Mouse (Mus musculus): Measurements from ENCODE around the gene E2f8.
A peak's percentile ranks its signal among the peaks of the same experiment; 100 is the strongest.

The E2f8 gene

DNA sequence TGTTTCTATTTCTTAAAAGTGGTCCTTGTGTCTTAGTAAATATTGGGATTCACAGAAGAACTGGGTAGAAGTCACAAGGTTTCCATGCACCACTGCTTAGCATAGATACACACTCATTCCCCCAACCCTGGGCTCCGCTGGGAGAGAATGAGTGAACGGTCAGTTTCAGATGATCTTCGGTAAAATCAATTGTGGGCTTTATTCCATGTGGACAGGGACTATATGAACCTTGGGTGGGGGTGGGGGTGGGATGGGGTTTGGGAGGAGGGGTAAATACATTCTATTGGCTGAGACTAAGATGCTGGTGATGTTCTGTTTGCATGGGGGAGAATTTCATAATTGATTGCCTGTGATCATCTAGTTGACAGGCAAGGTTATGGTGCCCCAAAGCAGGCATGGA, 25.9 kb downstream of the E2f8 start:
- DNase-seq (ENCODE audit: low spot score in 2 of 2), result no peak

DNA sequence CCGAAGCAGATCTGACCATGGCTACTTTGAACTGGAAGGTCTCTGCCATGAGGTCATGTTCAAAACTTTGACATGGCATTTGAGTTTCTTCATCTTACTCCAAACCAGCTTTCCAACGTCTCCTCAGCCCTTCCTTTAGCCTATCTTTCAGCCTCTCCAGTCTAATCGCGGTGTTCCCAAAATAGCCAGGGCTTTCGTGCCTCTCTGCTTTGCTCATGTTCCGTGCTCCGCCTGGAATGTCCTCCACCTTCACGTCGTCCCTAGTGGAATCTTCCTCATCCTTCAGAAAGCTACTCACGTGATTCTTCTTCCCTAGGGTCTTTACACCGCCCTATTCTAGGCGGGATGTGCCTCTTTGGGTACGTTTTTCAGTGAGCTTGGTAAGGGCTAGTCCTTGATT, 27.9 kb downstream of the E2f8 start:
- no peak for DNase-seq (ENCODE audit: low spot score in 2 of 2)

DNA sequence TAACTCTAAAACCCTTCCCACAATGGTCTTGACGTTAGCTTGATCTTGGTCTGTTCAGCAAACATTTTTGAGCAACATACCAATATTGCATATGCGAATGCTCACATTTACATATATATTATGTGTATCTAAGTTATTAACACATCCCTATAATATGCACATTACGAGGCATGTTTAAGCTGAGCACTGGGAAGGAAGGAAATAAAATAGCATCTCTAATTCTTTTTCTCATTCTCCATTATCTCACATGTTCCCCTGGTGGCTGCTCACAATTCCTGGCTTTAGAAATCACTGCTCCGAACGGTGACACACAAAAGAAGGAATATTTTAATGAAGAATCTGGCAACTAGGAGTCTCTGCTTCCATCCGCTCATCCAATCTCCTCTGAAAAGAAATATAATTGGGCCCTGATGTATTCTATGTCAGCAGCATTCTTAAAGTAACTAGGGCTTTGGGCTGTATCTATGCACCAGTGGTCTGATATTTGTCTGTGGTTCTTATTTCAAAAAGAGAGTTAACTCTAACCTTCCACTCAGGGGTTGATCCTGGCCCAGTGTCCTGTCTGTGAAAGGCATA, 29.8 kb downstream of the E2f8 start:
- DNase-seq (ENCODE audit: low spot score in 2 of 2), result no peak

DNA sequence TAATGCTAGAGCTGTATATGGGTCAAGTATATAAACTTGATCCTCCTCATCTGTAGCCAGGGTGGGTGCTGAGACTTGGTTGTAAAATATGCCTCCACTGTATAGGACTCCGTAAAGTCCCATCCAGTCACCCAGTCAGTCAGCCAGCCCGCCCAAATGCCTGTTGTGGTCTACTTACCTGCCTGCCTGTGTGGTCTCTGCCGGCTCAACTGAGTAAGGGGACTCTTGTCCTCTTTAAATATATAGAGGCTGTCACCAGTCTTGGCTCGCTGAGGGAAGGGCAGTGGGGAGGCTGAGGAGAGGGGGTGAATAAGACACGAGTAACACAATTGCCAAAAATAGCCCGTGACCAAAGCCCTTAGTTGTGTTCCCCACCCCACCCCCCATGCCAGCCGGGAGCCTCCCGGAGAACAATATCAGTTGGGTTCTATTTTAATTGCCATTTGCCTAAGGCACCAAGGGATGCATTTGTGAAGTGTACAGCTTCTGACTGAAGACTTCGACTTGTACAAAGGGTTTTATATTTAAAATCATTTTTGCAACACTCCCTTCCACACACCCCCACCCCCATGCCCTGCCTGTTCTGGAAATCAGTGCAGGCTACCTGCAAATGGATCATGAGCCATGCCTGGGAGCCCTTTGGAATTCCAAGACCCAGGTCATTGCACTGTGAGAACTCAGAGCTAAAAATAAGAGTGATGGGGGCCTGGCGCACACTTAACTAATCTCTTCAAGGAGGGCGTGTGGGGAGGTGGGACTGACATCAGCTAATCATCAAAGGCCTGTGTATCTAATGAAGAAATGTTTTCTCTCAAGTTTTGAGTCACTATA, 33.4 kb downstream of the E2f8 start, which contains the start of gene Csrp3:
Gene Csrp3 (minus strand): TSS at position 214 of the 831 bp plus-strand sequence.
- DNase-seq (ENCODE audit: low spot score in 2 of 2), result no peak

DNA sequence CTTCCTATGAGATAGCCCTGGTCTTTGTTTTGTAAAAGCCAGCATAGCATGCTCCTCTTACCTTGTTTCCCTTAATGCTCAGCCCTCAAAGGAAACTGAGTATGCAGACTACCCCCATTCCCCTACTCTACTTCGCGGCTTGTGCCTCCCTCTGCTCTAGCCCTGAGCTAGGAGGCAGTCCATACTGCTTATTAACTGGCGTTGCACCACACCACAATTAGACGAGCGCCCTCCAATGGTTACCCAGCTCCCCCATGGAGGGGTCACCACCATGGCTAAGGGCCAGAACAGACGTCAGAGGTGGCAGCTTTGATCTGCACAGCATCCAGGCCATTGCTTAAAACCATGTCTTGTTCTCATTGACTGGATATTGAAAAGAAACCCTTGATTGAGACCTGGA, 34.6 kb downstream of the E2f8 start:
- DNase-seq (ENCODE audit: low spot score in 2 of 2), result no peak

DNA sequence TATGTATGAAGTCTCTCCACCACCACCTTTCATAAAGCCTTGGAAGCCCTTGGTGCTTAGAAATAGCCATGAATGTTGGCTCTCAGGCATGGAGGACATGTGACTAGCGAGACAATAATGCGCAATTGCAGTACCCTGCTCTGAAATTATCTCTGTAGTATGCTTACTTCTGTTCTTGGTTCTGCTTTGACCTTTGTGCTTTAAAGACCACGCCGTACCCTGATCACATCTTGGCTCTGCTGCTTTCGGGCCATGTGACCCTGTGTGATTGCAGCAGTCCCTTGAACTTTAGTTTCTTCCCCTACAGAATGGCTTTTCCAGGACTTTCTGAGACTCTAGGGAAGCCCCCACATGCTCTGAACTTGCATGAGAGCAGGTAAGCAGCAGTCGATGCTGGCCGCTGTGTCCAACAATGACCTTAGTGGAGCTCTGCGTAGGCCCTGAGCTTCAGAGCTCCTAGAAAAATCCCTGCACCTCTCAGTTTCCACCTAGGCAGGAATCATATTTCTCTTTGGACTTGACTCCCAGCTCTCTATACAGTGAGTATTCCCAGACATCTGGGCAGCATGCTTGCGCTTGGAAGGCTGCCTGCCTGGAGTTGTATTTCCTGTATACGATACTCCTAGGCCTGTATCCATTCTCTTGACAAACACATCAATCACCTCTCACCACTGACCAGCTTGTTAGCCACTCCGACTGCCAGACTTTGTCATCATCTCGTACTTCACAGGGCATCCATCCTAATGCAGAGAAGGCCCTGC, 36.0 kb downstream of the E2f8 start:
- no peak for DNase-seq (ENCODE audit: low spot score in 2 of 2)

DNA sequence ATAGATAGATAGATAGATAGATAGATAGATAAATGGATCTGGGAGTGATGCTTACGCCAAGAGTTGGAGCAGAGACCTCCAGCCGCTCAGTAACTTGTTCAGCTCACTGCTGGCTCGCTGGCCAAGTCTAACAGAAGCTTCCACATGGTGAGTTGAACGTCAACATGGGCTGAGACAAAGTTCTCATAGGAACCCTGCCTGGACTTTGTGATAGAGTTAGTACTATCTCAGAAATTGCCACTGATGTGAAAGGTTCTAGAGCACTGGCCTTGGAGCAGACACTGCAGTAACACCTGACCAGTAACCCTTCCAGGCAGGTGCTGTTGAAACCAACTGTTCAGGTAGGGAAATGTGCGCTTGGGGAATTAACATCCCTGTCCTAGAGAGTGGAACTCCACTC, 37.9 kb downstream of the E2f8 start:
- no peak for DNase-seq (ENCODE audit: low spot score in 2 of 2)

DNA sequence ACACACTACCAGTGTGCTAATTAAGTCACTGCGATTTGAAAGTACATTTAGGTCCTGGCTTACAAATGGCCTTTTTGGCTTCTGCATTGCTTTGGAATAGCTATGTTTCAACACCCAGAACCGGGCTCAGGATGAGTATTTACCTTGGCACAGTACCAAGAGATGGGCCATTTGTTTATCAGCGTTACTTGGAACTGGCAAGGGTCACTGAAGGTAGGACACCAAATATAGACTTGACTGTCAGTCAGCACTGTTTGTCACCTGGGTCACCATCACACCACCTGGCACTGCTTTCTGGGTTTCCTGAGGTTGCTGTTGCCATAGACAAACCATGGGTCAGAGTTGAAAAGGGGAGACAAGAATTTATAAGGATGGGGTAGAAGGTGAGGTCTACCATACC, 39.0 kb downstream of the E2f8 start:
- no peak for DNase-seq (ENCODE audit: low spot score in 2 of 2)

DNA sequence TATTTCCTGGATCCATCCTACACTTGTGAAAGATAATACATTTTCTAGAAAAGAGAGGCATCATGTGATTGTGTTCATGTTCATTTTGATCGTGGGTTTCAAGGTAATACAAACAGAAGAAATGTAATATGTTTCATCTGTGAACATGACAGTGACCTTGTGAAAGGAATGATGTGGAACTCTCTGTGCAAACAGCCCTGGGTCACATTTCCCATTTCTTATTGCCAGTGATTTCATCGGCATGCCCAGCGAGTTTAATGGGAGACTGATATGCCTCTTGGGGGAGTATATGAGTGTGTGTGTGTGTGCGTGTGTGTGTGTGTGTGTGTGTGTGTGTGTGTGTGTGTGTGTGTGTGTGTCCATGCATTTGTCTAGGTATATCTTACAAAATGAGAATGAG, 39.9 kb downstream of the E2f8 start:
- DNase-seq (ENCODE audit: low spot score in 2 of 2), result no peak

DNA sequence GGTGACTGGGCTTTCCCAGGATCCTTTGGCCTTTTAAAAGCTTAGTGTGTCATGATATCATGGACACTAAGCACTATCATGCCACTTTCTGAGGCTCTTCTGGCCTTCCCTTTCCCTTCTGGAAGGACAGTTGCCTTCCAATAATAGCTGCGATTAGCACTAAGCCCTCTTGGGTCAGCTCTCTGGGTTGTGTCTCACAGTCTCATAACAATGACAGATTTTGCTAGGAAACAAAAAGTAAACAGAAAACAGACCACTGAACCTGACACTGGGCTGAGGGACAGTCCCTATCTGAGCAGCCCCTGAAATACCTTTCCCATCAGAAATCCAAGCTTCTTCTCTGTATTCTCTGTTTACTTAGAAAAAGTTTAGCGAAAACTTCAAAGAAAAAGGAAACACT, 40.9 kb downstream of the E2f8 start:
- no peak for DNase-seq (ENCODE audit: low spot score in 2 of 2)

DNA sequence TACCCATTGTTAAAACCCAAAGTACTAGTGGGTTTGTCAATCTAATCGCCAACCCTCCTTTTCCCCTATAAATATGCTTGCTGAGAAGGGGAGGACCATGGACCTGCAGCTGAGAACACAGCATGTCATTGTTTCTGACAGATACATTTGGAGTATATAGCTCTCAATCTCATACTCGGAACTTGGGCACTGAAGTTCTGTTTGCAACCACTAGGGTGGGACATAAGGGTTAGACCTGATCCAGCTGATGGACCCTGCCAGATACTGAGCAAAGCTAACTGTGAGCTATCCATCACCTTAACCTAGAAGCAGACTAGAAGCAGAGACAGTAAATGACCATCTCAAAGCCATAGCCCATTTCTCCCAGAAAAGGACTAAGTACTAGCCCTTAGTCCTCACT, 43.0 kb downstream of the E2f8 start:
- no peak for DNase-seq (ENCODE audit: low spot score in 2 of 2)

DNA sequence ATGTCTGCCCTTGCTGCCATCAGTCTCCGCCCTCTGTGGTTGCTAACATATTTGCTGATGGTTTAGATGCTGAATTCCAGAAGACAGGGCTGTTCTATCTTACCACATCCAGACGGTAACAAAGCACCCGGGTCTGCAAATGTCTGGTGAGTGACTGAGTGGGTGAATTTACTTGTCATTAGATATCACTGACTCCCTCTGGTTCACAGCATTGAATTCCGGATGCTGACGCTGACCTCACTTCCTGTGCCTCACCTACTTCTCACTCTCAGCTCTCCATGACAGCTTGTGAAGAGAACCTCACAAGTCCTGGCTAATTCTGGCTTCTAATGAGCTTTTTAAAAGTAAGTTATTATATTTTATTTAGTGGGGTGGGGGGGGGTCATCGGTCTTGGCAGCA, 44.4 kb downstream of the E2f8 start:
- DNase-seq (ENCODE audit: low spot score in 2 of 2), result peak in 1 of 2 experiments; percentile 1

DNA sequence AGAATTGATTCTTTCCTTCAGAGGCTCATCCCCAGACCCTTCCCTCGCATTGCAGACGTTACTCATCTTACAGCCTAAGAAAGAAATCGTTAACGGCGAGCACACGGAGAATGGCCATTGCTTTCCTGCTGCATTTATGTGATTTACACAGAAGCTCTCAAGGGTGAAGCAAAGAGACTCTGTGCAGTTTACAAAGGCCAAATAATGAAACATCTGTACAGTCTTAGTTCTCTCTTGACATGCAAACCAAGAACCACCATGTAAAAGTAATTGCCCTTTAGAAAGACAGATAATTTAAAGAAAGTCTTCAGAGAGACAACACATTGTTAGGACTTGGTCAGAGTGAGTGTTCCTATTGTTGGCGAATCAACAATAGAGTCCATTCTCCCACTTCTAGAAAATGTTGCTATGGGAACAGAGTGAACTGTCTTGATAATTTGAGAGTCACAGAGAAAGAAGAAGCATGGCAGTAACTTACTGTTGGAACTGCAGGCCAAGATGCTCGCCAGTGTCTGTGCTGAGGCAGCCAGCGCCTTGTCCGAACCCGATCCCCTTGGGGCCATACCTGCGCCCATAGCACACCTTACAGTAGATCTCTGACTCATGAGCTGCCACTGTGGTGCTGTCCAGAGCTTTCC, 46.3 kb downstream of the E2f8 start:
- no peak for DNase-seq (ENCODE audit: low spot score in 2 of 2)

DNA sequence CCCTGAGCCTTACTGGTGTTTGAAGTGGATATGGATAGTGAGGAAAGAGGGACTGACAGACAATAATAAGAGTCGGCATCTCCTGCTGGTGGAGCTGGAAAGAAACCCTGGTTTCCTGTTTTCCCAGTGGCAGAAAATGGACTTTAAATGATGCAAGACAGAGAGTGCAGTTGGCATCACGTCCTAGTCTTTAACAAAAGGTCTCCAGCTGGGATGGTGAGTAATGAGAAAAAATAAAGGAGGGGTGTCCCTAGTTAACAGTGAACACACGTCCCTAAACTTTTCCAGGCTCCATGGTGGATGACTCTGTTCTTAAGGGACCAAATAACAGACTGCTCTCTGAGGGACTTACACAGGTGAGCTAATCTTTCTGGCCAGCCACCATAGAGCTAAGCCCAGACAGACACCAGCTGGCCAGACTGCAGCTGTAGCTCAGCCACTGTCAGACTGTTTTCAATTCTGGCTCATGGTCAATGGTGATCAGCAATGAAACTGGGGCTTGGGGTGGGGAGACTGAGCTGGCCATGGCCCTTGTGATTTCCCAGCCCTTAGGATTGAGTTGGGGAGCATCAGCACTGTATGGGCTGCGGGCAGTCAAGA, 46.9 kb downstream of the E2f8 start:
- DNase-seq (ENCODE audit: low spot score in 2 of 2), result no peak

DNA sequence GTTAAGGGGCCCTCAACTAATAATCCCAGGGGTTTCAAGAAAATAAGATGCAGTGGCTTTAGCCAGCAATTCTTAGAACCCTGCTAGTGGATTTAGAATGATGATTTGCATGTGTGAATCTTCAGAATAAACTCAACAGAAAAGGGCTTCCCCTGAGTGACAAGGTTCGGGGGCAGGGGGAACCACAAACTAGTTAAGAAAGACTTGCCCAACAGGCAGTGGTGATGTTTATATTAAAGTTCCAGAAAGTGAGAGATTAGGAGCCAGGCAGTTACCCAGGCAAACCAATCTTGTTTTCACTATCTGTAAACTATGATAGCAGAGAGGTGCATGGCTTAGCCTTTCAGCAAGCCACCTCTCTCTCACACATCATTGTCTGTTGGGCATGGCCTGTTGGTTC, 48.7 kb downstream of the E2f8 start:
- DNase-seq (ENCODE audit: low spot score in 2 of 2), result no peak

DNA sequence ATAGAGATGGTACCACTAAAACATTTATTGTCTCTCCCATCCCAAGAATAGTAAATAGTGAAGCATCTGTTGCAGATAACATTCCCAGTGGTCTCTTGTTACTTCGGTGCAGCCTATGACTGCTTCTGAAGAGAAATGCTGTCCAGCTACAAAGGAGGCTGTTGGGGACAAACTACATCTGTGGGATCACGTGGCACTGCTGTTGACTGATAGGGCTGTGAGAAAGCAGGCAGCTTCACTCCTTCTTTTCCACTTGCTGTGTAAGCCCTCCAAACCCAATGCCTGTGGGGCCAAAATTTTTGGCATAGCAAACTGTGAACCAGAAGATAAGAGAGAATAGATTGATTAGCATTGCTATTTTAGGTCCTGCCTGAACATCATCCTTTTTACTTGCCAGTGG, 51.0 kb downstream of the E2f8 start:
- DNase-seq (ENCODE audit: low spot score in 2 of 2), result no peak

DNA sequence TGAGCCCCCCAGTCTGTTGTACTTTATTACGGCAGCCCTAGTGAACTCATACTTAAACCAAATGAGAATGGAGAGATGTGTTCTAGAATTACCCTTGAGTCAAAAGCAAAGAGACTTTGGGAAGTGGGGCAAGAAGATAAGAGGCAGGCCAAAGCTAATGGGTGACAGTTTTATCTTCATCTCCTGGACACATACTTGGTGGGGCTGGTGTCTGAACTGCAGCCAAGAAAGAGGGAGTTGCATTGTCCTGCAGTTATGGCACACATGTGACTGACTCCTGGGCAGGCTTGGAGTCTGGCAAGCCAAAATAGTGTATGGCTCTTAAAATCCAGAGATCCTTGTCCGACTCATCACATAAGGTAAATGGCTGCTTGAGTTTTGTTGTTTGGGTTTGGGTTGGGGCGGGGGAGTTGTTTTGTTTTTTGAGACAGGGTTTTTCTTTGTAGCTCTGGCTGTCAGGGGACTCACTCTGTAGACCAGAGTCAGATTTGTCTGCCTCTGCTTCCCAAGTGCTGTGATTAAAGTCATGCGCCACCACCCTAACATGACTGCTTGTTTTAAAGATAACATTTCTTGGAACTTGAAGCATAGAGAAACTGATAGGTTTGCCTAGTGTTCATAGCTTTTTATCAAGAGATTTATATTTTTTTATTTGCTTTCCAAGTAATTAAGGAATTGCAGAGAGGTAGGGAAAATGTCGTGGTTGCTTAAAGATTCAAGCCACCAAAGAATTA, 52.1 kb downstream of the E2f8 start:
- no peak for DNase-seq (ENCODE audit: low spot score in 2 of 2)

DNA sequence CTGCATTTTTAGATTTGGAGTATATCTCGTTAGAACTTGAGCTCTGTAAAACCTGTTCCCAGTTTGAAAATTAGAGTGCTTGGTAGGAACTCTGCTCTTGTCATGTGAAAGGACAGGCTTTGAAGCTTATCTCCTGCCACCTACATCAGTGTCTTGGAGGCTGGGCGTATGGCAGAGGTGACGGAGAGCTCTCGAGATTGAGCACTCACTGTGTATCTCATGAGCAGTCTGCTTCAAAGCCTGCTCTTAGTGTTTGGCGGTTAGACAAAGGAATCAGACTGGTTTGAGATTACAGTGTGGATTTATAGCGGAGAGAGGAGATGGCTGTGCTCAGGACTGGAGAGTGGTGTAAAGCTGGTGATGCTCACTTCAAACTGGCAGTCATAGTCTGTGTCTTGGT, 56.2 kb downstream of the E2f8 start:
- no peak for DNase-seq (ENCODE audit: low spot score in 2 of 2)

DNA sequence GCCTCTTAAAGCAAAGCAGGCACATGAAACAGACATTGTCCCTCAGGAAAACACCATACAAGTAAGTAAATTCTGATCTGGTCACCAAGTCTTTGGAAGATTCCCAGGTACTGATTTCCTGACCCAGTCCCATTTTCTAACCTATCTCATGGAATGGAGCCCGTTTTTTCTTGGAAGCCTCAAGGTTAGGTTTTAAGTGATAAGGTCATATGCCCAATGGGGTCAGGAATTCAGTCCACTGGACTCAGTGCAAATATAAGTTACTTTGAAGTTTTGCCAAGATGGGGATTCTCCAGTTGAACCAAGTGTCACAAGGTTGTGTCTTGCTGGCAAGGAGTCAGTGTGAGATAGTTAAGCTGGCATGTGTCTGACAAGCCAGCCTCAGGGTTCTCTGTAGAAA, 56.7 kb downstream of the E2f8 start:
- DNase-seq (ENCODE audit: low spot score in 2 of 2), result no peak

DNA sequence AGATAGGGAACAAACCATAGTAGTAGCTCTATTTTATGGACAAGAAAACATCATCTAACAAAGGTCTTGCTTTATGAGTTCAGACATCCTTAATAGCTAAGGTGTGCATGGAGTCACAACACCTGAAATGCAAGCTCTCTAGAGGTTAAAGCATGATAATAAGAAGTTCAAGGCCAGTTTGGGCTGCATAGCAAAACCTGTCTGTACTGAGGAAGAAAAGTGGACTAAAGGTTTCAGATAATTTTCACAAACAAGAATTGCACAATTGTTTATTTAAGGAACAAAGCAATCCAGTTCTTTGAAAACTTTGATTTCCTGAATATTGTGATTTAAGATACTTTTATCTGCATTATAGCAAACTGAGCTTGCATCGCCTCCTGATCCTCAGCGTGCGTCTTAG, 57.8 kb downstream of the E2f8 start:
- no peak for DNase-seq (ENCODE audit: low spot score in 2 of 2)

DNA sequence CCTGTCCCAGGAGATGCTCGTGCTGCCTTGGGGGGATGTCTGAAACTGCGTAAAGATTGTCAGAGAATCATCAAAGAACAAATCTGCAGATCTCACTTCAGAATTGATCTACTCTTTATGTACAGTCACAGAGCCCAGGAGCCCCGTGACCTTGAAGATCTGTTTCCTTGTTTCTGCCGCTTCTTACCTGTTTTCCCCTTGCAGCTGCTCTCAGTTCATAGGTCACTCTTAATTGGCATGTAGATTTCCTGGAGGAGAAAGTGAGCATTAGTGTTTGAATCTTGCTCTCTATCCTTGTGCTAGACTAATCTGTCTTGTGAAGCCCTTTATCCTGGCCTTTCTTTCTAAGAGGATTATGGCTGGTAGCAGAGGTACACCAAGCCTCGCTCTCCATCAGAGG, 59.7 kb downstream of the E2f8 start:
- DNase-seq (ENCODE audit: low spot score in 2 of 2), result no peak

All from natural killer cell, adult 2 months (primary cell).